Mouse (Mus musculus) MEL (cell line): Measurements from ENCODE around the gene Pex11a. TPM values are rescaled to one million over a fixed set of nuclear protein-coding genes. Genes with fewer than 3 reads are reported as not detected.

Experiments
- DNase-seq: peaks from one replicate; pipeline ENCODE4 v3.0.0; 2011; ENCODE audit warnings: low read depth, low spot score
- H3K27ac ChIP-seq: 2 replicates; pipeline ENCODE4 v1.5.1; 2012; ENCODE audit warnings: low read depth, mild to moderate bottlenecking, control low read depth, low read length, moderate library complexity; ENCODE audit not compliant: control insufficient read depth
- H3K27me3 ChIP-seq, 2 experiments: fragments of 150-350 bp in 1 of 2; sonication (generic) in 1 of 2; 2 replicates each; pipeline ENCODE4 v1.6.1; 2012; ENCODE audit warnings: low read length in 2 of 2, mild to moderate bottlenecking in 2 of 2, improper control_type of control experiment in 1 of 2, moderate library complexity in 1 of 2; ENCODE audit not compliant: insufficient read depth in 2 of 2, control insufficient read depth in 1 of 2
- H3K36me3 ChIP-seq, 2 experiments: 2 replicates each; pipeline ENCODE4 v1.6.1; 2012 to 2014; ENCODE audit warnings: low read length in 2 of 2, improper control_type of control experiment in 1 of 2, inconsistent platforms in 1 of 2, mild to moderate bottlenecking in 1 of 2; ENCODE audit not compliant: insufficient read depth in 2 of 2, control insufficient read depth in 1 of 2
- H3K4me1 ChIP-seq, 2 experiments: fragments of 150-350 bp in 1 of 2; sonication (generic) in 1 of 2; 2 replicates each; pipeline ENCODE4 v1.6.1; 2012; ENCODE audit warnings: low read length in 2 of 2, improper control_type of control experiment in 1 of 2, mild to moderate bottlenecking in 1 of 2; ENCODE audit not compliant: insufficient read depth in 2 of 2, control insufficient read depth in 1 of 2
- H3K4me3 ChIP-seq, 2 experiments: fragments of 150-350 bp in 1 of 2; sonication (generic) in 1 of 2; 2 replicates each; pipeline ENCODE4 v1.5.1; 2012; ENCODE audit warnings: low read depth in 2 of 2, low read length in 2 of 2, mild to moderate bottlenecking in 2 of 2, moderate library complexity in 2 of 2, control low read depth in 1 of 2, improper control_type of control experiment in 1 of 2; ENCODE audit not compliant: control insufficient read depth in 1 of 2, insufficient read depth in 1 of 2
- H3K79me2 ChIP-seq: 2 replicates; pipeline ENCODE4 v1.6.1; 2012; ENCODE audit warnings: mild to moderate bottlenecking, low read length, moderate library complexity; ENCODE audit not compliant: control insufficient read depth, poor library complexity, insufficient read depth
- H3K9ac ChIP-seq: 2 replicates; pipeline ENCODE4 v1.6.1; 2012; ENCODE audit warnings: low read depth, mild to moderate bottlenecking, control low read depth, low read length, moderate library complexity; ENCODE audit not compliant: control insufficient read depth, poor library complexity, severe bottlenecking
- H3K9me3 ChIP-seq: fragments of 150-350 bp; sonication (generic); replicated peaks from 2 replicates; pipeline ENCODE4 v1.6.1; 2012; ENCODE audit warnings: mild to moderate bottlenecking, low read length, improper control_type of control experiment, moderate library complexity; ENCODE audit not compliant: insufficient read depth
- CHD1 ChIP-seq: IDR thresholded peaks from 2 replicates; pipeline ENCODE4 v1.6.1; 2012; ENCODE audit warnings: low read depth, mild to moderate bottlenecking, inconsistent platforms, low read length, improper control_type of control experiment
- CTCF ChIP-seq, 3 experiments: IDR thresholded peaks in 2 of 3; conservative IDR thresholded peaks in 1 of 3; 2 replicates each; pipeline ENCODE4 v1.5.1; 2011 to 2012; ENCODE audit warnings: low read length in 3 of 3, low read depth in 2 of 3, mild to moderate bottlenecking in 2 of 3, improper control_type of control experiment in 1 of 3, inconsistent platforms in 1 of 3, mixed read lengths in 1 of 3, moderate library complexity in 1 of 3; ENCODE audit not compliant: control insufficient read depth in 1 of 3, insufficient read depth in 1 of 3, poor library complexity in 1 of 3, severe bottlenecking in 1 of 3
- E2F4 ChIP-seq: IDR thresholded peaks from 2 replicates; pipeline ENCODE4 v1.6.1; 2011; ENCODE audit warnings: low read depth, low read length, improper control_type of control experiment, borderline replicate concordance
- EP300 ChIP-seq, 2 experiments: IDR thresholded peaks; 2 replicates each; pipeline ENCODE4 v1.6.1; 2011; ENCODE audit warnings: improper control_type of control experiment in 2 of 2, low read length in 2 of 2, low read depth in 1 of 2, mild to moderate bottlenecking in 1 of 2
- GABPA ChIP-seq: IDR thresholded peaks from 2 replicates; pipeline ENCODE4 v1.6.1; 2012; ENCODE audit warnings: low read depth, mild to moderate bottlenecking, inconsistent platforms, low read length, improper control_type of control experiment, moderate library complexity
- JUND ChIP-seq: IDR thresholded peaks from 2 replicates; pipeline ENCODE4 v1.6.1; 2011; ENCODE audit warnings: low read depth, mild to moderate bottlenecking, improper control_type of control experiment, low read length
- KAT2A ChIP-seq: conservative IDR thresholded peaks from 2 replicates; pipeline ENCODE4 v1.6.1; 2012; ENCODE audit warnings: low read depth, low read length, improper control_type of control experiment, inconsistent platforms
- MAFK ChIP-seq: IDR thresholded peaks from 2 replicates; pipeline ENCODE4 v1.6.1; 2011; ENCODE audit warnings: low read depth, mild to moderate bottlenecking, low read length, improper control_type of control experiment, borderline replicate concordance
- MAX ChIP-seq: IDR thresholded peaks from 2 replicates; pipeline ENCODE4 v1.6.1; 2011; ENCODE audit warnings: low read length, improper control_type of control experiment
- MAZ ChIP-seq: IDR thresholded peaks from 2 replicates; pipeline ENCODE4 v1.6.1; 2012; ENCODE audit warnings: low read depth, mild to moderate bottlenecking, inconsistent platforms, low read length, improper control_type of control experiment
- MEF2A ChIP-seq: IDR thresholded peaks from 2 replicates; pipeline ENCODE4 v1.6.1; 2014; ENCODE audit warnings: low read depth, mild to moderate bottlenecking, inconsistent platforms, low read length, improper control_type of control experiment; ENCODE audit not compliant: poor library complexity, insufficient replicate concordance, severe bottlenecking; ENCODE audit errors: extremely low read depth
- NELFE ChIP-seq: IDR thresholded peaks from 2 replicates; pipeline ENCODE4 v1.6.1; 2011; ENCODE audit warnings: low read depth, low read length, improper control_type of control experiment
- POLR2A ChIP-seq, 2 experiments: IDR thresholded peaks; 2 replicates each; pipeline ENCODE4 v1.6.1; 2011 to 2012; ENCODE audit warnings: low read length in 2 of 2, mild to moderate bottlenecking in 2 of 2, control low read depth in 1 of 2, improper control_type of control experiment in 1 of 2, low read depth in 1 of 2, moderate library complexity in 1 of 2; ENCODE audit not compliant: control insufficient read depth in 1 of 2, insufficient read depth in 1 of 2, poor library complexity in 1 of 2
- POLR2AphosphoS2 ChIP-seq: IDR thresholded peaks from 2 replicates; pipeline ENCODE4 v1.6.1; 2011; ENCODE audit warnings: low read length, improper control_type of control experiment
- POLR2AphosphoS5 ChIP-seq: IDR thresholded peaks from 2 replicates; pipeline ENCODE4 v1.6.1; 2012; ENCODE audit warnings: low read depth, borderline replicate concordance, mild to moderate bottlenecking, inconsistent platforms, low read length, moderate library complexity, mixed read lengths
- RAD21 ChIP-seq: IDR thresholded peaks from 2 replicates; pipeline ENCODE4 v1.6.1; 2011; ENCODE audit warnings: mild to moderate bottlenecking, low read depth, low read length, improper control_type of control experiment
- RCOR1 ChIP-seq: IDR thresholded peaks from 2 replicates; pipeline ENCODE4 v1.6.1; 2012; ENCODE audit warnings: low read depth, mild to moderate bottlenecking, inconsistent platforms, low read length, improper control_type of control experiment
- SIN3A ChIP-seq: IDR thresholded peaks from 2 replicates; pipeline ENCODE4 v1.6.1; 2012; ENCODE audit warnings: low read length, improper control_type of control experiment, inconsistent platforms
- SMC3 ChIP-seq: IDR thresholded peaks from 2 replicates; pipeline ENCODE4 v1.6.1; 2011; ENCODE audit warnings: low read depth, low read length, improper control_type of control experiment
- UBTF ChIP-seq: IDR thresholded peaks from 2 replicates; pipeline ENCODE4 v1.6.1; 2012; ENCODE audit warnings: low read depth, mild to moderate bottlenecking, inconsistent platforms, low read length, improper control_type of control experiment, moderate library complexity, borderline replicate concordance; ENCODE audit not compliant: insufficient read depth
- ZMIZ1 ChIP-seq: IDR thresholded peaks from 2 replicates; pipeline ENCODE4 v1.6.1; 2012; ENCODE audit warnings: low read depth, mild to moderate bottlenecking, inconsistent platforms, low read length, improper control_type of control experiment, moderate library complexity
- polyA plus RNA-seq, 2 experiments: library from polyadenylated mRNA; stranded (reverse) in 1 of 2; unstranded in 1 of 2; fragments of >175 nt in 1 of 2; fragments of >200 nt in 1 of 2; gene quantifications; 2 replicates each; pipeline versions ENCODE4 v1.2.1 to v1.2.4; 2012; ENCODE audit warnings: low replicate concordance in 2 of 2, low read depth in 1 of 2; ENCODE audit not compliant: insufficient read length in 2 of 2, insufficient read depth in 1 of 2, missing spikeins in 1 of 2
- total RNA-seq: library from RNA; depleted of rRNA; stranded (reverse); fragments of 300-350 nt; gene quantifications from 2 replicates; pipeline ENCODE4 v1.2.3, GENCODE M21; 2012

Gene Pex11a
- total and polyA plus RNA-seq, 3 experiments = 3.9 to 8.7 TPM; not detected in 1

DNA sequence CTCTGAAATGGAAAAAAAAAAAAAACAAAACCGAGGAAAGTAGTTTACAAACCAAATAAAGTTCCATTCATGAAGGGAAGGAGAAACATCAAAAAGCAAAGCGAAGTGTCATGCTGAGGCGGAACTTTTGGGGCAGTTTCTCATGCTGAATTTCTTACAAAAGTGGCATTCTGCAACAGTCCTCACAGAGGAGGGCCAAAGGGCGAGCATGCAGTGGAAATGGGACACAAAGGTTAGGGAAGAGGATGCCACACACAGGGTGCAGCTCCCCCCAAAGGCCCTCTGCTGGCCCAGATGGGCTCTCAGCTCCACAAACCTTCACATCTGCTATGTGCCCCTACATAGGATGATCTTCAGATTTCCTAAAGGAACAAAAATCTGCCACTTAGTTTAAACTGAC is 2.7 kb downstream of the Pex11a start:
- H3K36me3 ChIP-seq = peaks cover 0 to 16% of the 10 kb centered on the region in 2 experiments; a peak in 2 of 4 replicates
- no peaks in the 10 kb centered on the region for H3K9me3 ChIP-seq
- H3K27me3 ChIP-seq = no peaks in the 10 kb centered on the region
- peaks cover 4% of the 10 kb centered on the region; the same call in 1 of the 2 replicates for H3K79me2 ChIP-seq
- TF ChIP-seq POLR2AphosphoS5 (no peak), SIN3A (no peak), RAD21 (no peak), UBTF (no peak), MEF2A (no peak), MAZ (no peak), CHD1 (no peak), MAFK (no peak), ZMIZ1 (no peak), POLR2A (IDR thresholded peaks at IDR 0.05; ENCODE audit: control insufficient read depth in 1 of 2, insufficient read depth in 1 of 2, low read depth in 1 of 2, low read length in 2 of 2, poor library complexity in 1 of 2) (no peak), GABPA (no peak), POLR2AphosphoS2 (no peak), CTCF (IDR thresholded peaks at IDR 0.05 in 2 of 3, conservative IDR thresholded peaks at IDR 0.05 in 1 of 3; ENCODE audit: control insufficient read depth in 1 of 3, insufficient read depth in 1 of 3, low read depth in 2 of 3, low read length in 3 of 3, poor library complexity in 1 of 3, severe bottlenecking in 1 of 3) (no peak), RCOR1 (no peak), KAT2A (no peak), SMC3 (no peak)
- no peak overlapping the region for H3K9ac ChIP-seq
- H3K4me1 ChIP-seq = peaks cover 0 to 22% of the 10 kb centered on the region in 2 experiments; a peak in 3 of 4 replicates
- DNase-seq = no peak
- no peak overlapping the region for H3K27ac ChIP-seq
- no peak overlapping the region for H3K4me3 ChIP-seq

DNA sequence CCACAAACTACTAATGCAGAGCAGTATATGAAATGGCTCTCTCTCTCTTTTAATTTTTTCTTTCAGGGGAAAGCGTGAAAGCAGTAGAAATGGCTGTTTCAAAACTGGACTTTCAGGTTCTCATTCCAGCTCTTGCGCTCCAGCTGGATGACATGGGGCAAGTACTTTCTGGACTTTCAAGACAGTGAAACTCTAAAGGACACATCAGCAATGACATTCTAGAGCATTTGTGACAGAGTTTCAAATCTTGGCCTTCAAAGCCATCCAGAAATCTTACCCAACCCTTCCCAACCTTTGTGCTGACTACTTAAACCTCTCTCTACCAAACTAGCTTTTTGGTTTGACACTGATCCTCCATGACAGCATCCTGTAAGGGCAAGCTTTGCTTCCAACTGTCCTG is 4.0 kb downstream of the Pex11a start:
- TF ChIP-seq NELFE (no peak), MEF2A (no peak), GABPA (no peak), SMC3 (no peak), EP300 (IDR thresholded peaks at IDR 0.05; ENCODE audit: low read depth in 1 of 2, low read length in 2 of 2) (no peak), MAX (no peak), JUND (no peak), E2F4 (no peak)
- no peaks in the 10 kb centered on the region for H3K27me3 ChIP-seq
- no peak overlapping the region for H3K27ac ChIP-seq
- no peak overlapping the region for H3K9ac ChIP-seq
- peaks cover 4% of the 10 kb centered on the region; the same call in 1 of the 2 replicates for H3K79me2 ChIP-seq
- peaks cover 0 to 11% of the 10 kb centered on the region in 2 experiments; a peak in 2 of 4 replicates for H3K4me1 ChIP-seq
- no peak overlapping the region for H3K4me3 ChIP-seq
- H3K9me3 ChIP-seq = no peaks in the 10 kb centered on the region
- DNase-seq = no peak
- peaks cover 0 to 7% of the 10 kb centered on the region in 2 experiments; a peak in 2 of 4 replicates for H3K36me3 ChIP-seq
